Mouse (Mus musculus) kidney, postnatal 36 days (tissue): ENCODE results near the gene Map6d1.
A peak's percentile ranks its signal among the peaks of the same experiment; 100 is the strongest.

ENCODE experiments used
- DNase-seq, 2 experiments: peaks; one replicate each; pipeline ENCODE4 v3.0.0; 2021 to 2022; ENCODE audit warnings: mixed read lengths in 2 of 2

Gene Map6d1

GRCm38 (mm10) chr16:20185368-20185767, 55.8 kb downstream of the Map6d1 start:
- peak in 1 of 2 experiments; percentile 59 for DNase-seq
